8 mouse cellular contexts compared by ENCODE assay signal in the genomic region with DNA sequence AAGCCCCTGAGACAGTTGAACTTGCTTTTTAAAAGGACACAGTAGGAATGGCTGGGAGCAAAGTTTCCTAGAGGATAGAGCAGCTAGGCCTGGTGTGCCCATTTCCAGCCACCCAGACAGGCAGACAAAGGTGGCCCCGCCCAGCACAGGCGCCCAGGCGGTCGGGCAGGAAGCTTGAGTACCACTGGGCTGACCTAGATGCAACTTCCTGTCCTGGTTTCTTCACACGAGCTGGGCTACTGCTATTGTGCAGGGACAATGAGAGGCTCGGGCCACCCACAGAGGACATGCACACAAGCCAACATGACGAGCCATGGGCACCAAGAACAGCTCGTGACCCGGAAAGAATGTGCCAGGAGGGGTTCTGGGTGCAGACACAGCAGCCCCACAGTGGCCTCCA.
DNase-seq lines count a peak whose midpoint lies in the region; ATAC-seq and TF ChIP-seq lines count a peak whose summit lies in the region.

No protein-coding gene starts in this region.

- no peak overlapping the region for H3K9ac ChIP-seq in hindbrain, postnatal 0 days (replicated peaks; ENCODE audit: low read length)
- H3K9ac ChIP-seq in lung, embryonic 14.5 days = no peak overlapping the region

- H3K4me2 ChIP-seq in hindbrain, postnatal 0 days (ENCODE audit: low read depth, low read length) = no peak overlapping the region
- H3K4me2 ChIP-seq in lung, embryonic 14.5 days = no peak overlapping the region

- H3K4me1 ChIP-seq in hindbrain, postnatal 0 days (ENCODE audit: insufficient read depth, low read length) = peaks cover 10% of the 10 kb centered on the region
- H3K4me1 ChIP-seq in lung, embryonic 14.5 days (ENCODE audit: insufficient read depth) = no peaks in the 10 kb centered on the region

- peak; percentile 43 for DNase-seq in right cerebral cortex, adult 18-20 months
- no peak for DNase-seq in right cerebral cortex, postnatal 4 days
- DNase-seq in hindbrain, postnatal 0 days (ENCODE audit: low spot score) = peak; percentile 61
- peak; percentile 34 for DNase-seq in lung, embryonic 14.5 days
- DNase-seq in thymus, postnatal 0 days (ENCODE audit: low spot score) = peak; percentile 75
- no peak for DNase-seq in embryo, embryonic 11 days
- no peak for DNase-seq in cerebellum, postnatal 4 days (ENCODE audit: low spot score in 2 of 2)

- no peak for TF ChIP-seq CTCF in hindbrain, postnatal 0 days (IDR thresholded peaks at IDR 0.05; ENCODE audit: low read depth)
- no peak for TF ChIP-seq CTCF in lung, embryonic 14.5 days (IDR thresholded peaks at IDR 0.05; ENCODE audit: low read depth)

- no peak overlapping the region for H3K4me3 ChIP-seq in hindbrain, postnatal 0 days (ENCODE audit: low read length)
- no peak overlapping the region for H3K4me3 ChIP-seq in lung, embryonic 14.5 days (ENCODE audit: low read depth, low read length)

- peak; percentile 92 for ATAC-seq in granulocyte monocyte progenitor cell, adult 5-6 weeks (replicated peaks; ENCODE audit: poor library complexity, severe bottlenecking)
- peak; percentile 74 for ATAC-seq in hindbrain, postnatal 0 days
- 0 out of 2 replicates have a peak, but pooled peaks have one; percentile 28 for ATAC-seq in lung, embryonic 14.5 days (ENCODE audit: insufficient read depth)

- H3K27me3 ChIP-seq in hindbrain, postnatal 0 days (ENCODE audit: insufficient read depth, low read length) = no peaks in the 10 kb centered on the region
- no peaks in the 10 kb centered on the region for H3K27me3 ChIP-seq in lung, embryonic 14.5 days (ENCODE audit: insufficient read depth, low read length)

- H3K36me3 ChIP-seq in hindbrain, postnatal 0 days (ENCODE audit: insufficient read depth, low read length) = no peaks in the 10 kb centered on the region
- H3K36me3 ChIP-seq in lung, embryonic 14.5 days (ENCODE audit: insufficient read depth) = no peaks in the 10 kb centered on the region

- WGBS in hindbrain, postnatal 0 days = 24% methylated on average over 9 of the region's 9 CpGs
- 62% methylated on average over 9 of the region's 9 CpGs for WGBS in lung, embryonic 14.5 days

- peak overlapping the region; percentile 70 for H3K27ac ChIP-seq in hindbrain, postnatal 0 days
- no peak overlapping the region for H3K27ac ChIP-seq in lung, embryonic 14.5 days (ENCODE audit: low read depth)

- no peaks in the 10 kb centered on the region for H3K9me3 ChIP-seq in hindbrain, postnatal 0 days (ENCODE audit: low read length)
- no peaks in the 10 kb centered on the region for H3K9me3 ChIP-seq in lung, embryonic 14.5 days (ENCODE audit: low read depth, low read length)

Comparison
In these comparisons a context has a peak if more than half of its experiments do, and no peak if none do; other contexts are left out.
1. DNase-seq: peak in right cerebral cortex, adult 18-20 months (single experiment), hindbrain, postnatal 0 days (single experiment), lung, embryonic 14.5 days (single experiment) and thymus, postnatal 0 days (single experiment); none in right cerebral cortex, postnatal 4 days (single experiment), embryo, embryonic 11 days (single experiment) and cerebellum, postnatal 4 days (0 of 2).
2. ATAC-seq: peak in every context shown above with its lines; median percentile 92 in granulocyte monocyte progenitor cell, adult 5-6 weeks; 74 in hindbrain, postnatal 0 days; 28 in lung, embryonic 14.5 days.